Comparison of ENCODE assay signal across 1 mouse cellular context in the genomic region with DNA sequence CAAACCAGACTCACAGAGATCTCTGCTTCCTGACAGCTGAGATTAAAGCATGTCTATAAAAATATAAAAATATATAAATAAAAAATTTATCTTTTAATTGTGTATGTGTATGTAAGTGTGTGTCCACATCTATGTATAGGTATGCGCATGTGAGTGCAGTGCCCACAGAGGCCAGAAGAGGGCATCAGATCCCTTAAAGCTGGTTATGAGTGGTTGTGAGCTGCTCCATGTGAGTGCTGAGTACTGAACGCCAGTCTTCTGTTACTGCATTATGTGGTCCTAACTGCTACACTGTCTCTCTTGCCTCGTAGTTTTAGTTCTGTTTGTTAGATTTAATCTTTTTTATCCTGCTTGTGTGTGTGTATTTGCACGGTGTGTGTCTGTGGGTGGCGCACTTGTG.
TF ChIP-seq lines count a peak whose summit lies in the region.

No protein-coding gene starts in this region.

TF ChIP-seq in MEL, 35 proteins besides CTCF, POLR2A, EP300 and RAD21:
- TF ChIP-seq CHD1 (IDR thresholded peaks at IDR 0.05; ENCODE audit: low read depth, low read length) (no peak), JUND (IDR thresholded peaks at IDR 0.05; ENCODE audit: low read depth, low read length) (no peak), MAX (IDR thresholded peaks at IDR 0.05; ENCODE audit: low read length) (no peak), POLR2AphosphoS2 (IDR thresholded peaks at IDR 0.05; ENCODE audit: low read length) (no peak), HCFC1 (IDR thresholded peaks at IDR 0.05; ENCODE audit: low read depth, low read length) (no peak), MXI1 (IDR thresholded peaks at IDR 0.05; ENCODE audit: low read depth, low read length) (no peak), POLR2AphosphoS5 (IDR thresholded peaks at IDR 0.05; ENCODE audit: borderline replicate concordance, low read depth, low read length) (no peak), GATA1 (IDR thresholded peaks at IDR 0.05; ENCODE audit: low read depth, low read length) (no peak), ELF1 (IDR thresholded peaks at IDR 0.05; ENCODE audit: low read depth, low read length) (no peak), GABPA (IDR thresholded peaks at IDR 0.05; ENCODE audit: low read depth, low read length) (no peak), SIN3A (IDR thresholded peaks at IDR 0.05; ENCODE audit: low read length) (no peak), ZNF384 (IDR thresholded peaks at IDR 0.05; ENCODE audit: low read depth, low read length) (no peak)
